Mouse (Mus musculus) bone marrow macrophage, adult 2 months (primary cell): ENCODE data around the gene Tmem109.

Experiments
- CTCF ChIP-seq: IDR thresholded peaks from 2 replicates; pipeline ENCODE4 v1.5.1; 2012; ENCODE audit warnings: low read depth, mild to moderate bottlenecking, low read length, moderate library complexity
- POLR2A ChIP-seq: IDR thresholded peaks from 2 replicates; pipeline ENCODE4 v1.6.1; 2012; ENCODE audit warnings: mild to moderate bottlenecking, low read depth, low read length, borderline replicate concordance

GRCm38 (mm10) chr19:10878201-10878837 lies 3.5 kb downstream of the Tmem109 start:
- TF ChIP-seq CTCF (no peak), POLR2A (no peak)
